Mouse (Mus musculus) midbrain, postnatal 0 days (tissue): ENCODE data around the gene Dab2ip. TPM values are rescaled to one million over a fixed set of nuclear protein-coding genes. Genes with fewer than 3 reads are reported as not detected.

Experiments used
- ATAC-seq: fragments of 200-750 bp; cut with Nextera tagmentation; 2 replicates; pipeline ENCODE4 v1.8.0; 2017; ENCODE audit warnings: moderate number of reproducible peaks, mild to moderate bottlenecking, moderate TSS enrichment, moderate library complexity; ENCODE audit not compliant: low FRiP score
- DNase-seq: peaks from one replicate; pipeline ENCODE4 v3.0.0-alpha.2; 2015; ENCODE audit warnings: low spot score
- H3K27ac ChIP-seq: fragments of 300-500 bp; sonication (generic); 2 replicates; pipeline ENCODE4 v1.5.1; 2014; ENCODE audit warnings: low read depth, mild to moderate bottlenecking, low read length, mixed read lengths
- H3K27me3 ChIP-seq: fragments of 300-500 bp; sonication (generic); 2 replicates; pipeline ENCODE4 v1.6.1; 2014; ENCODE audit warnings: low read length, control low read depth, mixed read lengths; ENCODE audit not compliant: insufficient read depth
- H3K36me3 ChIP-seq: fragments of 300-500 bp; sonication (generic); 2 replicates; pipeline ENCODE4 v1.6.1; 2014; ENCODE audit warnings: low read length, control low read depth, mixed read lengths; ENCODE audit not compliant: insufficient read depth
- H3K4me1 ChIP-seq: fragments of 300-500 bp; sonication (generic); 2 replicates; pipeline ENCODE4 v1.6.1; 2014; ENCODE audit warnings: mild to moderate bottlenecking, control low read depth, antibody characterized with exemption, low read length, mixed read lengths; ENCODE audit not compliant: insufficient read depth
- H3K4me2 ChIP-seq: fragments of 300-500 bp; sonication (generic); 2 replicates; pipeline ENCODE4 v1.6.1; 2014; ENCODE audit warnings: low read depth, mild to moderate bottlenecking, low read length, mixed read lengths; ENCODE audit not compliant: poor library complexity, severe bottlenecking
- H3K4me3 ChIP-seq: fragments of 300-500 bp; sonication (generic); 2 replicates; pipeline ENCODE4 v1.5.1; 2014; ENCODE audit warnings: low read depth, mild to moderate bottlenecking, low read length, moderate library complexity
- H3K9ac ChIP-seq: fragments of 300-500 bp; sonication (generic); replicated peaks from 2 replicates; pipeline ENCODE4 v1.6.1; 2014; ENCODE audit warnings: mild to moderate bottlenecking, low read length, moderate library complexity, mixed read lengths; ENCODE audit not compliant: poor library complexity, severe bottlenecking
- H3K9me3 ChIP-seq: fragments of 300-500 bp; sonication (generic); 2 replicates; pipeline ENCODE4 v1.6.1; 2016; ENCODE audit warnings: low read length, control low read depth
- CTCF ChIP-seq: IDR thresholded peaks from 2 replicates; pipeline ENCODE4 v1.5.1; 2016; ENCODE audit warnings: antibody characterized with exemption, mild to moderate bottlenecking
- WGBS: fragments of 180-500 bp; shearing (Covaris S2); extraction: QIAGEN DNeasy Blood & Tissue Kit; methylation state at CpG from one replicate; pipeline ENCODE4 v1.1.7; 2014; 5-methylcytosine and 5-hydroxymethylcytosine counted together
- polyA plus RNA-seq: library from polyadenylated mRNA; unstranded; fragments of >200 nt; fragmentation: Nextera tagmentation; extraction: Ambion mirVana; gene quantifications from 2 replicates; pipeline ENCODE4 v1.2.1, GENCODE M21; 2015
- total RNA-seq: library from RNA; depleted of rRNA; stranded (reverse); fragments of >200 nt; gene quantifications from 2 replicates; pipeline ENCODE4 v1.2.3, GENCODE M21; 2014

Dab2ip gene
- total and polyA plus RNA-seq, 2 experiments from 2014 or later = 73.3 to 175 TPM

DNA sequence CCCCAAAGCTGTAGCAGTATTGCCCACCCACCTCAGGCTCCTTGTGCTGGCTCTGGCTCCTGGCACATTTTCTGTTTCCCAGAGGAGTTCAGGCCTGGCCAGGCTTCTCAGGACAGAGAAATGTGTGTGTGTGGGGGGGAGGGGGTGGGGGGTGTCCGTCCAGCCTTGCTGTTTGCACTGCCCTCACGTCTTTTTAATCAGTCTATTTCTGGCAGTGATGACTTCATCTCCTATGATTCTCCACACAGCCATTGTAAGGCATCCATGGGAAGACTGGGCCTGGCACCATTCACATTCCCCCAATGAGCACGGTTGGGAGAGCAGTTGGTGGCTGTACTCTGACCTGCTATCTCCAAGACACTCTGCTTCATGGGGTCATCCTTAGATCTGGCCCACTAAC is 125.9 kb downstream of the Dab2ip start:
- H3K36me3 ChIP-seq = no peaks in the 10 kb centered on the region
- H3K4me1 ChIP-seq = peaks cover 17% of the 10 kb centered on the region; the same call in 1 of the 2 replicates
- 0 out of 2 replicates have a peak overlapping the region, but pooled peaks have one; percentile 18 for H3K27ac ChIP-seq
- 17% methylated on average over 3 of the region's 3 CpGs for WGBS
- H3K9ac ChIP-seq = no peak overlapping the region
- no peak overlapping the region for H3K4me2 ChIP-seq
- H3K4me3 ChIP-seq = no peak overlapping the region
- H3K9me3 ChIP-seq = no peaks in the 10 kb centered on the region
- TF ChIP-seq CTCF = no peak
- H3K27me3 ChIP-seq = no peaks in the 10 kb centered on the region
- DNase-seq (peak; percentile 27), ATAC-seq (no peak)

DNA sequence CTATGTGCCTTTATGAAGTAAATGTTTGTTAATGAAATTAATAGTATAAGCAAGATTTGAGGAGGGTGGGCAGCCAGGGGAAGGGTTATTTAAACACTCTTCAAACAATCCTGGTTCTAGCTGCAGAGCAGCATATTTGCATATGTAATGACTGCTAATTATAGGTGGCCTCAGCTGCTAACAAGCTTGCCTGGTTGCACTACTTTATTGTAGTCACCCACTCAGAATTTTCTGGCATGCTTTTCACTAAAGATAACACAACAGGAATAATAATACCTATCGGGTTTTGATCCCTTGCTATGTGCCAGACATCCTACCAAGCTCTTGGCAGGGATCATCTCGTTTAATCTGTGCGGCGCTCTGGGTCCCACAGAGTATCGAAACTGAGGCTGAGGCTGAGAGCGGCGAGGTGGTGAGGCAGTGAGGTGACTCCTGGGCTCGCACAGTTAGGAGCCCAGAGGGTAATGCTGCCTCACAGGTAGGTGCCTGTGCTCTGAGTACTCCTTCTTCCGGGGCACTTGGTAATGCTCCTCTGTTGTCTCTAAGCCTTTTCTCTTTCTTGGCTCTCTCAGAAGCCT is 126.8 kb downstream of the Dab2ip start:
- Histone ChIP-seq H3K9ac (no peak overlapping the region), H3K27ac (no peak overlapping the region), H3K4me3 (no peak overlapping the region), H3K36me3 (no peaks in the 10 kb centered on the region), H3K4me1 (peaks cover 13% of the 10 kb centered on the region; the same call in 1 of the 2 replicates), H3K27me3 (no peaks in the 10 kb centered on the region), H3K4me2 (no peak overlapping the region), H3K9me3 (no peaks in the 10 kb centered on the region)
- no peak for TF ChIP-seq CTCF
- 32% methylated on average over 9 of the region's 9 CpGs for WGBS
- ATAC-seq (no peak), DNase-seq (no peak)

DNA sequence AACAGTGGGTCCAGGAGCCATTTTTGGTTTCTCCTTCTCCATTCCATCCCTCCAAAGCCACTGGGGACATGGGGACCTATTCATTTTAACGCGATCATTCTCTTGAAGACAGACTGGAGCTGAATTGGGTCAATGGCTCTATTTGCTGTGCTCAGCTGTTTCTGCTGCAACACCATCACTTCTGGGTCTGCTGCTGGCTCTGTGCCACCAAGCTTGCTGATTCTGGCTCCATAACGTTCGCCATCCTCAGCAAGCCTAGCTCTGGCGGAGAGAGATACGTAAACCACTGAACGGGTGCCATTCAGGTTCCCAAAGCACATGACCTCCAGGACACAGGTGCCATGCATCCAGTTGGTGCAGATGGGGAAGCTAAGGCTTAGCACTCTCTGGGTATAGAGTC is 128.0 kb downstream of the Dab2ip start:
- no peaks in the 10 kb centered on the region for H3K9me3 ChIP-seq
- 67% methylated on average over 7 of the region's 7 CpGs for WGBS
- no peaks in the 10 kb centered on the region for H3K36me3 ChIP-seq
- H3K4me2 ChIP-seq = no peak overlapping the region
- no peak for TF ChIP-seq CTCF
- H3K4me1 ChIP-seq = peaks cover 13% of the 10 kb centered on the region
- ATAC-seq (0 out of 2 replicates have a peak, but pooled peaks have one; percentile 2), DNase-seq (peak; percentile 68)
- H3K4me3 ChIP-seq = no peak overlapping the region
- no peak overlapping the region for H3K9ac ChIP-seq
- no peak overlapping the region for H3K27ac ChIP-seq
- H3K27me3 ChIP-seq = no peaks in the 10 kb centered on the region

DNA sequence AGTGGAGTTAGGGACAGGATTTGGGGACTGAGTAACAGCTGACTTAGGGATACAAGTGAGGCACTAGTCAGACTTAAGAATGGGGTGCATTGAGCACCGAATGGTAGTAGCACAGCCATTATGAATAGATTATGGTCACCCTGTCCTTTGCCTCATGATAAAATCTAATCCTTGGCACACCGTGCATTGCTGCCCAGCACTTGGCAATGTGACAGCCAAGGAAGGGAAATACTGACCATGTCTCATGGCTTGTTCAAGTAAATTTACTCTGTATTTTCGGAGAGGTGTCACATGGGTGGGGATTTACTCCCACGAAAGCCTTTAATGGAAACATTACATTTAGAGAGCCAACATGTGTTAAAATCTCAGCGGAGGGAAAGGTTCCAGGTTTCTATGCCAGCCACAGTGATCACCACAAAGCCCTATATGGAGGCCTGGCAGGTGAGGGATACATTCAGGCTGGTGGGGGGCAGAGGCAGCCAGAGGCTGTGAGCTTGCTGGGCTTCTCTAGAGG is 129.5 kb downstream of the Dab2ip start:
- Histone ChIP-seq H3K36me3 (no peaks in the 10 kb centered on the region), H3K4me2 (no peak overlapping the region), H3K4me1 (peaks cover 19% of the 10 kb centered on the region), H3K9me3 (no peaks in the 10 kb centered on the region), H3K27ac (no peak overlapping the region), H3K4me3 (no peak overlapping the region), H3K27me3 (no peaks in the 10 kb centered on the region), H3K9ac (no peak overlapping the region)
- no peak for ATAC-seq
- no peak for DNase-seq
- no peak for TF ChIP-seq CTCF
- WGBS = 70% methylated on average over 5 of the region's 5 CpGs

DNA sequence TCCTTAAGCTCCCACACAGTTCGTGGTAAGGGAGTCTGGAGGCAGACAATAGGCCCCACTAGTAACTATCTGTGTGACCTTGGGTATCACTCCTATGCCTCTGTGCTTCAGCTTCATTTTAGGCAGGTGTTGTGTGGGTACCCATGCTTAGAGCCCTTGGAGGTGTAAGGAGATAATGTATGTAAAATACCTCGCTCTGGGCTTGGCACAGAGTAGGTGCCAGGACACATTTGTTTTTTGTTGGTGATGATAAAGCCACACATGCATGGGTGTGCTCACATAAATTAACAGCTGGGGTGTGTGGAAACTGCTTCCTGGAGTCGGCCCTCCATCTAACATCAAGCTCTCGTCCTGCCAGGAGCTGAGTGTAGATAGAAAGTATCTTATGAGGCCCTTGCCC is 130.1 kb downstream of the Dab2ip start:
- Histone ChIP-seq H3K4me1 (peaks cover 19% of the 10 kb centered on the region), H3K9me3 (no peaks in the 10 kb centered on the region), H3K4me3 (no peak overlapping the region), H3K27ac (no peak overlapping the region), H3K4me2 (no peak overlapping the region), H3K9ac (no peak overlapping the region), H3K36me3 (no peaks in the 10 kb centered on the region), H3K27me3 (no peaks in the 10 kb centered on the region)
- no peak for DNase-seq
- WGBS = 70% methylated on average over 4 of the region's 4 CpGs
- no peak for TF ChIP-seq CTCF
- ATAC-seq = no peak

DNA sequence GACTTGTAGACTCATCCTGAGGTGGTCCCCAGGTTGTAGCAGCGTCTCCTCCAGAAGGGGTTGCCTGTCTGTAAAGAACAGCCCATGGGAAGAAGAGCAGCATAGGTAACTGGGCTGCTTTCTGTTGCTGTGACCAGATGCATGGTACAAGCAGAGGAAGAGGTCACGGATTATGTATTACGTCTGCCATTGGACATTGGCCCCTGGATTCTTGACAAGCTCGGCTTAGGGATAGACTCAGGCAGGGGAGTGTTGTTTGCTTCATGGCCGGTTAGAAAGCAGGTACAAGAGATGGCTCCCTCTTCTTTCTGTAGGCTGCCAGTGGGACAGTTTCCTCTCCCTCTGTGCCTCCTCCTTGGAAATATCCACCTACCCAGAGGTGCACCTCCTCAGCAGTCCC is 130.5 kb downstream of the Dab2ip start:
- Histone ChIP-seq H3K27ac (no peak overlapping the region), H3K36me3 (no peaks in the 10 kb centered on the region), H3K9ac (no peak overlapping the region), H3K4me1 (peaks cover 21% of the 10 kb centered on the region), H3K4me2 (no peak overlapping the region), H3K9me3 (no peaks in the 10 kb centered on the region), H3K4me3 (no peak overlapping the region), H3K27me3 (no peaks in the 10 kb centered on the region)
- DNase-seq (no peak), ATAC-seq (no peak)
- 93% methylated on average over 5 of the region's 5 CpGs for WGBS
- TF ChIP-seq CTCF = no peak
